Mouse (Mus musculus) neural tube, embryonic 10.5 days (tissue): ENCODE results near the gene Olfr1493-ps1.

Experiments used
- DNase-seq: peaks from one replicate; pipeline ENCODE4 v3.0.0-alpha.2; 2017; ENCODE audit warnings: low spot score; ENCODE audit errors: extremely low spot score

Olfr1493-ps1 gene

DNA sequence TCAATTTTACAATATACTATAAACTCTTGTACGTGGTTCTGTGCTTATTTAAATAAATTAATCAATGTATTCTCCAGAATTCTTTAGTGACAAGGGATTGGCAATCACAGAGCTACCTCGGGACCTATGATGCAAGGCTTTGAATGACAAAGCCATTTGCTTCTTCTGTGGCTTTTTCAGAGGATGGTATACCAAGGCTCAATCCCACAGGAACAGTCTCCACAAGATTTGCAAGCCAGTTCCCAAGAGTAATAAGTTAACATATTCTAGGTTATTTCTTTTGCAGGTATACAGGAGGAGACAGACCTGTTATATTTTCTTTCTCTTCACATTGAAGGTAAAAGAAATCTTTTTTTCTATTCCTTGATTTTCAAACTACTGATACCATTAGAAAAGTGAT is at the start of gene Olfr1493-ps1:
TSS of gene Olfr1493-ps1 (plus strand) at position 301 of the 400 bp plus-strand sequence.
- no peak for DNase-seq

- DNase-seq = no peak
Measured at GRCm38 (mm10) chr19:13696968-13697367, 26.1 kb upstream of the Olfr1493-ps1 start, which contains the start of gene Olfr1491. TSS of gene Olfr1491 (plus strand) at chr19:13697268.

DNA sequence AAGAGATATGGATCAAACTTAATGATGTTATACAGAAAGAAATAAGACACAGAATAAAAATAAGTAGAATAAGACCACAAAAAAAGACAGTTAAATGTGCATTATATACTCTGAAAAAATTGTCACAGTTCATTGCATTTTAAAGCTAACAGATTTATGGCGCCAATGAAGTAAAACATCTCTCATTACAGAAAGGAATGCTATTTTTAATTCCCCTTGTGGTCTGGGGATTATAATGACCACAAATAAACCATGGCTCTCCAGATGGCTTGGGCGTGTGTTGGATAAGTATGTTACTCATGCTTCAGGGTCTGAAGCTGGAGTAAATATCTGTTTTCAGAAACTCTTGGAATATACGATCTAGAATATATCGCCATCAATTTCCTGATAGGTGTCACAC is 16.4 kb downstream of the Olfr1493-ps1 start, which contains the start of gene Olfr1494:
TSS of gene Olfr1494 (plus strand) at position 301 of the 400 bp plus-strand sequence.
- DNase-seq = no peak

DNA sequence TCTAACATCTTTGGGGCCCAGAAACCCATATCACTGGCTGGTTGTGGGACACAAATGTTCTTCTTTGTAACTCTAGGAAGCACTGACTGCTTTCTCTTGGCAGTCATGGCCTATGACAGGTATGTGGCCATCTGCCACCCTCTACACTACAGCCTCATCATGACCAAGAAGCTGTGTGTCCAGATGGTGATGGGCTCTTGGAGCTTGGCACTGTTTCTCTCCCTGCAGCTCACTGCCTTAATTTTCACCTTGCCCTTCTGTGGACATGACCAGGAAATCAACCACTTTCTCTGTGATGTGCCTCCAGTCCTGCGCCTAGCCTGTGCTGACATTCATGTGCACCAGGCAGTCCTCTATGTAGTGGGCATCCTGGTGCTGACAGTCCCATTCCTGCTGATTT is 26.3 kb downstream of the Olfr1493-ps1 start:
- DNase-seq = no peak

DNA sequence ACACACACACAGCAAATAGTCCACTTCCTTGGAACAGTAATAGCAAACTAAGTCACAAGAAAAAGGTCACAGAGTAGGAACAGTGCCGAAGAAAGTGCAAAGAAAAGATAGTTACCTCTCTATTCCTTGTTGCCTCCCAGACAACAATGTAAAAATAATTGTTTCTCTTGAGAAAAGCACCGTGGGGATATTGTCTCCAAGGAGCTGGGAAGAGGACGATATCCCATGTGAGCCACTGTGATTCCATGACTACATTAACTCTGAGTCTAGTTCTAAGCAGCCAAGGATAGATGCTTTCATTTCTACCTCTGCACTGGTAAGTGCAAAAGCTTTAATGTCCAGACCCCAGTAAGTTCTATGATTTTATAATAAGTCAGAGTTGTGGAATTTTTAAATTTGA is 41.2 kb downstream of the Olfr1493-ps1 start, which contains the start of gene Olfr1495:
TSS of gene Olfr1495 (plus strand) at position 301 of the 400 bp plus-strand sequence.
- DNase-seq = no peak

GRCm38 (mm10) chr19:13768565-13769276 is 45.6 kb downstream of the Olfr1493-ps1 start:
- no peak for DNase-seq

DNA sequence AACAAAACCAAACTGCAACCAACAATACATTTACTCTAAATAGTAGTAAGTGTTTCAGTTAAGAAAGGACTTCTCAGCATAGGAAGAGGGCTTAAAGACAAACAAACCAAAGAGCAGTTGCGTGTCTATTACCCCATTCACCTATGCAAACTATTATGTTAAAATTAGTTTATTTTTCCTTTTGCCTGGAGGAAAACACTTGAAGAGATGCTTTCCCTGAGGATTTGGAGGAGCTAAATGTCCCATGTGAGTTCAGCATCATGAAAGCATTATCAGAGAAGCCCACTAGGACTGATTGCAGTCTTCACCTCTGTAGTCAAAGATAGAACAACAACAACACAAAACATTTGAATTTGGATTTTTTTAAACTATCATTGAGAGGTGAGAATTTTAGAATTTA is 54.5 kb downstream of the Olfr1493-ps1 start, which contains the start of gene Olfr1496:
TSS of gene Olfr1496 (plus strand) at position 301 of the 400 bp plus-strand sequence.
- DNase-seq = no peak
